Mouse (Mus musculus) neural tube, embryonic 11.5 days (tissue): Measurements from ENCODE around the gene Akr1d1. TPM values are rescaled to one million over a fixed set of nuclear protein-coding genes. Genes with fewer than 3 reads are reported as not detected.

Source experiments
- ATAC-seq: fragments of 200-750 bp; cut with Nextera tagmentation; 2 replicates; pipeline ENCODE4 v1.8.0; 2017; ENCODE audit warnings: moderate number of reproducible peaks, mild to moderate bottlenecking, moderate TSS enrichment, moderate library complexity; ENCODE audit not compliant: insufficient read depth, low FRiP score, low TSS enrichment
- DNase-seq: peaks from one replicate; pipeline ENCODE4 v3.0.0-alpha.2; 2015; ENCODE audit warnings: low spot score
- H3K27ac ChIP-seq: fragments of 300-500 bp; sonication (generic); 2 replicates; pipeline ENCODE4 v1.5.1; 2014; ENCODE audit warnings: low read depth, mild to moderate bottlenecking, low read length
- H3K27me3 ChIP-seq: fragments of 300-500 bp; sonication (generic); 2 replicates; pipeline ENCODE4 v1.6.1; 2014; ENCODE audit warnings: mild to moderate bottlenecking, low read length, mixed read lengths; ENCODE audit not compliant: control insufficient read depth, insufficient read depth
- H3K36me3 ChIP-seq: fragments of 300-500 bp; sonication (generic); 2 replicates; pipeline ENCODE4 v1.6.1; 2014; ENCODE audit warnings: mild to moderate bottlenecking, low read length, moderate library complexity, mixed read lengths; ENCODE audit not compliant: control insufficient read depth, insufficient read depth
- H3K4me1 ChIP-seq: fragments of 300-500 bp; sonication (generic); 2 replicates; pipeline ENCODE4 v1.6.1; 2014; ENCODE audit warnings: low read length, mixed read lengths; ENCODE audit not compliant: control insufficient read depth, insufficient read depth
- H3K4me2 ChIP-seq: fragments of 300-500 bp; sonication (generic); 2 replicates; pipeline ENCODE4 v1.6.1; 2014; ENCODE audit warnings: low read depth, mild to moderate bottlenecking, moderate library complexity
- H3K4me3 ChIP-seq: fragments of 300-500 bp; sonication (generic); 2 replicates; pipeline ENCODE4 v1.5.1; 2014; ENCODE audit warnings: low read depth, low read length
- H3K9ac ChIP-seq: fragments of 300-500 bp; sonication (generic); 2 replicates; pipeline ENCODE4 v1.6.1; 2014; ENCODE audit warnings: mild to moderate bottlenecking, low read length
- H3K9me3 ChIP-seq: fragments of 300-500 bp; sonication (generic); 2 replicates; pipeline ENCODE4 v1.6.1; 2016; ENCODE audit warnings: low read length; ENCODE audit not compliant: control insufficient read depth
- WGBS: fragments of 180-500 bp; shearing (Covaris S2); extraction: QIAGEN DNeasy Blood & Tissue Kit; methylation state at CpG from one replicate; pipeline ENCODE4 v1.1.7; 2014; 5-methylcytosine and 5-hydroxymethylcytosine counted together
- polyA plus RNA-seq: library from polyadenylated mRNA; unstranded; fragments of >200 nt; fragmentation: Nextera tagmentation; extraction: Ambion mirVana; gene quantifications from 2 replicates; pipeline ENCODE4 v1.2.1, GENCODE M21; 2014

Akr1d1 gene
- polyA plus RNA-seq, 1 experiment from 2014 or later, result not detected

DNA sequence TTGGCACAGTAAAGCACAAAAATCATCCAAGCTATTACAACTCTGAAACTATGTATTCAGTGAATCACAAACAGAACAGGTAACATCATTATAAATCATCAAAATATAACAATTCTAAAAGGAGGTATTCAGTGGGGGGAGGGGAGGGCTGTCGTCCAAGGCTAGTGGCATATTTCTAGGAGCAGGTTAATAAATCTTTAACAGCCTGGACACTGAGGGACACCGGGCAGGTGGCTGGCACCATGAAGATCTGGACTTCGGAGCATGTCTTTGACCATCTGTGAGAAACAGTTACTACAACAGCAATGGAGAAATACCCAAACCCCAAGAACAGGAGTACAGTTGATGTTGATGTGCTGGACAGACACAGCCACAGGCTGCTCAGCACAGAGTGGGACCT, 11.2 kb downstream of the Akr1d1 start:
- H3K4me1 ChIP-seq, result no peaks in the 10 kb centered on the region
- ATAC-seq (no peak), DNase-seq (no peak)
- no peak overlapping the region for H3K4me2 ChIP-seq
- H3K9ac ChIP-seq, result no peak overlapping the region
- no peaks in the 10 kb centered on the region for H3K27me3 ChIP-seq
- WGBS, result 81% methylated on average over 3 of the region's 3 CpGs
- no peak overlapping the region for H3K27ac ChIP-seq
- H3K9me3 ChIP-seq, result no peaks in the 10 kb centered on the region
- no peak overlapping the region for H3K4me3 ChIP-seq
- no peaks in the 10 kb centered on the region for H3K36me3 ChIP-seq

DNA sequence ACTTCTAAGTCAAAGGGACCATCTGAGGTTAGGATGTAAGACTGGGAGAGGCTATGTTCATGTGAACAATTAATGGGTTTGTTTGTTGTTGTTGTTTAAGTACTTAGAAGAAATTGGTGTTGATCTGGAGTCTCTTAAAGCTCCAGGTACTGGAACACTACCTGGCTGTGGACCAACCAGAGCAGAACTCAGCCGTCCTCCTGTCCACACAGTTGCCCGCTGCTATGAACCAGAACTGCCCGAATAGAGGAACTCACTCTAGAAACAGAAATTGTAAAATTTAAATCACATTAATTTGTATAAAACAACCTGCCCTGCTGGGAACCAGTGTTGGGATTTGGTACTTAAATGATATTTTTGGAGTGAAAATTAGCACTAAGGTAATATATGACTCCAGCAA, 12.2 kb downstream of the Akr1d1 start:
- H3K9me3 ChIP-seq, result no peaks in the 10 kb centered on the region
- no peak overlapping the region for H3K4me3 ChIP-seq
- no peak overlapping the region for H3K27ac ChIP-seq
- no peak overlapping the region for H3K4me2 ChIP-seq
- no peak overlapping the region for H3K9ac ChIP-seq
- no peaks in the 10 kb centered on the region for H3K4me1 ChIP-seq
- DNase-seq (no peak), ATAC-seq (no peak)
- 95% methylated on average over 3 of the region's 3 CpGs for WGBS
- no peaks in the 10 kb centered on the region for H3K36me3 ChIP-seq
- H3K27me3 ChIP-seq, result no peaks in the 10 kb centered on the region

DNA sequence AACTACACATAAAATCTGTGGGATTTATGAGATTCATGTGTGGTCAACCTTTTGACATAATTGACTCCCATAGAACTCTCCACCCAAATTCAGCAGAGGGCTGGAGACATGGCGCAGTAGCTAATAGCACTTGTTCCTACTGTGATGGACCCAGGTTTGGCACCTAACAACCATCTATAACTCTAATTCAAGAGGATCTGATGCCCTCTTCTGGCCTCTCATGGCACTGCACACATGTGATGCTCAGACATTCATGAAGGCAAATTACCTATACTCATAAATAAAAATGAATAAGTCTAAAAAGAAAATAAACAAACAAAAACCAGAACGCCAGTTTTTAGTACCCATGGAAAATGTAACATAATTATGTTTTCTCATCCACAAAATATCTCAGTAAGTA, 22.8 kb downstream of the Akr1d1 start:
- H3K9me3 ChIP-seq, result no peaks in the 10 kb centered on the region
- 84% methylated on average over 2 of the region's 2 CpGs for WGBS
- no peaks in the 10 kb centered on the region for H3K36me3 ChIP-seq

DNA sequence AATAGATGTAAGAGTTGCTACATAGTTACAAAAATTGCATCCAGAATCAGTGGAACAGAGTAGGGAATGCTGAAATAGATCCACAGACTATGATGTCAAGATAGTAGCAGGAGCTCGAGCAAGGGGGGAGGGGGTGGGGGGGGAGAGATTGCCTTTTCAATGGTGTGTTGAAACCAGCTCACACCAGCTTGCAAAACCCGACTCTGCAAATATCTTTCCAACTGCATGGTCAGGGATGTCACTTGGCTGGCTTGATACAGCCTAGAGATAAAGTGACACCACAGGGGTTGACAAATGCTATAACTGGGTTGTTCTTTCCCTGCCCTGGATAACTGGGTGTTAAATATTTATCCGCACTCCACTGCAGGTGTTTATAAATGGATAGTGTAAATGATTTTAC, 24.0 kb downstream of the Akr1d1 start:
- H3K36me3 ChIP-seq, result no peaks in the 10 kb centered on the region
- ATAC-seq (no peak), DNase-seq (no peak)
- H3K9ac ChIP-seq, result no peak overlapping the region
- H3K27me3 ChIP-seq, result no peaks in the 10 kb centered on the region
- no peak overlapping the region for H3K4me3 ChIP-seq
- H3K4me2 ChIP-seq, result no peak overlapping the region
- no peaks in the 10 kb centered on the region for H3K4me1 ChIP-seq
- no peaks in the 10 kb centered on the region for H3K9me3 ChIP-seq
- H3K27ac ChIP-seq, result no peak overlapping the region
- 72% methylated on average over 3 of the region's 3 CpGs for WGBS

More for the DNA sequence above, 22.8 kb downstream of the Akr1d1 start:
- ATAC-seq (no peak), DNase-seq (no peak)
- Histone ChIP-seq H3K9ac (no peak overlapping the region), H3K27me3 (no peaks in the 10 kb centered on the region), H3K4me2 (no peak overlapping the region), H3K27ac (no peak overlapping the region), H3K4me1 (no peaks in the 10 kb centered on the region), H3K4me3 (no peak overlapping the region)

DNA sequence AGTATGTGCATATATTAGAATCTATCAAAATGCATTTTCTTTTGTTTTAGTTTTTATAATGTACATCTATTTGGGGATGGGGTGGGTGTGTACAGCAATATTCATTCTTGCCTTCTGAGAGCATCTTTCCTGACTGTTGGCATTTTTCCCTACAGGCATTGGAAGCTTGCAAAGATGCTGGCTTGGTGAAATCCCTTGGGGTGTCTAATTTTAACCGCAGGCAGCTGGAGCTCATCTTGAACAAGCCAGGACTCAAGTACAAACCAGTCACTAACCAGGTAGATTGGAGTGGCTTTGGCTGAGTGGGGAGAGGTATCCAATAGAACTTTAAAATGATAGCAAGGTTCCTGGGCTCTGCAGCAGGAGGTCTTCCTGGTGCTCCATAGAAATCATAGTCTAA, 24.4 kb downstream of the Akr1d1 start:
- Histone ChIP-seq H3K27ac (no peak overlapping the region), H3K36me3 (no peaks in the 10 kb centered on the region), H3K27me3 (no peaks in the 10 kb centered on the region), H3K9ac (no peak overlapping the region), H3K4me3 (no peak overlapping the region), H3K4me1 (no peaks in the 10 kb centered on the region), H3K4me2 (no peak overlapping the region), H3K9me3 (no peaks in the 10 kb centered on the region)
- no peak for ATAC-seq
- 89% methylated on average over 1 of the region's 1 CpGs for WGBS
- DNase-seq, result no peak

DNA sequence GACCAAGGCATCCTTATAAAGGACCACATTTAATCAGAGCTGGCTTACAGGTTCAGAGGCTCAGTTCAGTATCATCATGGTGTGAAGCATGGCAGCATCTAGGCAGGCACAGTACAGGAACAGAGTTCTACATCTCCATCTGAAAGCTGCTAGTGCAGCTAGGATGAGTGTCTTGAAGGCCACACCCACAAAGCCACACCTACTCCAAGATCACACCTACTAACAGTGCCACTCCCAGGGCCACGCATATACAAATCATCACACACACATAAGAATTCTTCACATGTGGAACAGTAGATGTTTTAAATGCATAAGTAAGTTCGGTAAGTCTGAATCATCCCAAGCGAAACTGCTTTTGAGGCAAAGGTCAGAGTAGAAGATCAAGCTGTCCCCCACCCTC, 33.9 kb downstream of the Akr1d1 start:
- Histone ChIP-seq H3K4me1 (no peaks in the 10 kb centered on the region), H3K9ac (no peak overlapping the region)
- 89% methylated on average over 3 of the region's 3 CpGs for WGBS

DNA sequence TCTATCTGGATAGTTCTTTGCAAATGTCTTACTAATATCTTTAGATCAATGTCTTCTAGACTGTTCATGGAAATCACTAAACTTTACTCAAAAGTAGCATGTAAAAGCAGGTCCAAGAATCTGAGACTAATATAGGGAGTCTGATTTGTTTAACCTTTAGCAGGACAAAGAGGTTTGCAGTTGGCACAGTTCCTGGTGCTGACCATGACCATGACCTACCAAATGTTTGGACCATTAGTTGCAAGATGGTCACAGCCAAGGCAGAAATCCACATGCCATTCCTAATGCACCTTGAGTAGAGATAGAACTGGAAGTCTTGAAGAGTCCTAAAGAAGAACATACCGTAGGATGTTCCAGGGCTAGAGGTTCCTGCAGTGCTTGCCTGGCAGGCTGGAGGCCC, 37.4 kb downstream of the Akr1d1 start:
- no peaks in the 10 kb centered on the region for H3K36me3 ChIP-seq
- ATAC-seq, result no peak
- H3K4me2 ChIP-seq, result no peak overlapping the region
- H3K27ac ChIP-seq, result no peak overlapping the region
- no peaks in the 10 kb centered on the region for H3K4me1 ChIP-seq
- H3K9ac ChIP-seq, result no peak overlapping the region
- H3K4me3 ChIP-seq, result no peak overlapping the region
- 94% methylated on average over 1 of the region's 1 CpGs for WGBS
- no peaks in the 10 kb centered on the region for H3K27me3 ChIP-seq
- no peaks in the 10 kb centered on the region for H3K9me3 ChIP-seq
- DNase-seq, result no peak

More for the DNA sequence above, 33.9 kb downstream of the Akr1d1 start:
- Histone ChIP-seq H3K27me3 (no peaks in the 10 kb centered on the region), H3K27ac (no peak overlapping the region), H3K4me3 (no peak overlapping the region), H3K9me3 (no peaks in the 10 kb centered on the region), H3K4me2 (no peak overlapping the region), H3K36me3 (no peaks in the 10 kb centered on the region)
- DNase-seq (no peak), ATAC-seq (no peak)

DNA sequence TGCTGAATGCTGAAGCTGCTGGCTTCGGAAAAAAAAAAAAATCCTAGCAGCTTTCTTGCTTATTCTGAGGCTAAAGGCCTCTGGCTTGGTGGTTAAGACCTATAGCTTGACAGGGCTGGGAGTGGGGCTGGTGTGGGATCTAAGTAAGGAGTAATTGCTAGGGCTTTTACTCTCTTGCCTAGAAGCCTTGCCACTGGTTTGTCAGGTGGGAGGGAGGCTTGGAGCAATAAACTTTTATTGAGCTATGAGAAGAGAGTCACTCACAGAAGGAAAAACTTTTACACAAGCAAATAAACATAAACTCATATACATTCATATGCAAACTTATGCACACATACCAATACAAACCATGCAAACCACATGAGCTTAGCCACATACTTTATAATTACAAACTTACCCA, 42.0 kb downstream of the Akr1d1 start:
- Histone ChIP-seq H3K9me3 (no peaks in the 10 kb centered on the region), H3K9ac (no peak overlapping the region), H3K27ac (no peak overlapping the region), H3K4me3 (no peak overlapping the region), H3K27me3 (no peaks in the 10 kb centered on the region), H3K4me2 (no peak overlapping the region), H3K4me1 (no peaks in the 10 kb centered on the region), H3K36me3 (no peaks in the 10 kb centered on the region)
- ATAC-seq (no peak), DNase-seq (no peak)
- 21% methylated on average over 1 of the region's 1 CpGs for WGBS

DNA sequence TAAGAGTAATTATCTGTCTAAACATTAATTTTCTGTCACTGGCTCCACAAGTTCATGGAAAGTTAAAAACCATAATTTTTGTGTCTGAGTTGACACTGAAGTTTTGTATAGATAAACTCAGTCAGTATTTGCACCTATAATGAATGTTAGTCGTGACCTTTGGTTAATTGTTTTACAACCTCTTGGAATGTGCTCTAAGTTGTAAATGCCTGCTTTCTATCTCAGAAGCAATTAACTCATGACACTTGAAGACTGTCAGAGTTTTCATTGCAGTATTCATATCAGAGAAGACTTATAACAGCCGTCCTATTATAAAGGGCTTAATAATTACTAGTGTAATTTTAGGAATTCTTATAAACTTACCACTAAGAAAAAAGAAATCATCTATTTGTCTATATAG, 43.0 kb downstream of the Akr1d1 start:
- Histone ChIP-seq H3K4me1 (no peaks in the 10 kb centered on the region), H3K27me3 (no peaks in the 10 kb centered on the region), H3K36me3 (no peaks in the 10 kb centered on the region), H3K27ac (no peak overlapping the region), H3K4me3 (no peak overlapping the region), H3K9me3 (no peaks in the 10 kb centered on the region), H3K9ac (no peak overlapping the region), H3K4me2 (no peak overlapping the region)
- DNase-seq, result no peak
- WGBS, result 18% methylated on average over 2 of the region's 2 CpGs
- ATAC-seq, result no peak
